15 mouse cellular contexts compared by ENCODE assay signal in the genomic region with DNA sequence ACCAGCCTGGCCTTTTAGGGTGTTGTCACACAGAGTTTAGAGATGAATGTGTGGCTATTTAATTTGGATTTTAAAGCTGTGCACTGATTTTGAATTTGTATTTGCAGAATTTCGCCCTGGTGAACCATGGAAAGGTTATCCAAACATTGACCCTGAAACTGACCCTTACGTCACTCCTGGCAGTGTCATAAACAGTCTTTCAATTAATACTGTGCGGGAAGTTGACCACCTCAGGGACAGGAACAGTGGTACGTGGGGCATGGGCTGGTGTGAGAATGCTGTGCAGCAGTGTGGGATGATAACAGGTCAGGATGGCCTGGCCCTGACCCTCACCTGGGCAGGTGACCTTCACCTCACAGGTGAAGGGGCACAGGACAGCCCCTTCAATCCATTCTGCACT. TPM values are rescaled to one million over a fixed set of nuclear protein-coding genes. Genes with fewer than 3 reads are reported as not detected.
"Had no signal": no experiment of that assay in that cellular context is flagged by ENCODE, and none has a peak within 500 bp of the region (broad histone marks: within the 10 kb centered on the region; RNA-seq: fewer than 3 reads in every experiment).

No protein-coding gene starts in this region.

- ATAC-seq: midbrain, embryonic 13.5 days; midbrain, embryonic 16.5 days had no signal

- DNase-seq: kidney, adult 18-20 months; kidney, adult 9 months; kidney, postnatal 14 days; liver, embryonic 13.5 days; lung, adult 2 months; lung, postnatal 14 days; lung, postnatal 4 days; thymus, adult 18-20 months; thymus, postnatal 36 days had no signal

- H3K27me3 ChIP-seq: limb, embryonic 13.5 days; liver, embryonic 13.5 days; midbrain, embryonic 13.5 days had no signal

- H3K27ac ChIP-seq: limb, embryonic 13.5 days; liver, embryonic 13.5 days; midbrain, embryonic 10.5 days; midbrain, embryonic 13.5 days had no signal

- H3K9ac ChIP-seq: limb, embryonic 13.5 days; liver, embryonic 13.5 days; midbrain, embryonic 13.5 days had no signal

- H3K4me3 ChIP-seq: limb, embryonic 13.5 days; liver, embryonic 13.5 days; midbrain, embryonic 10.5 days; midbrain, embryonic 13.5 days had no signal

- H3K9me3 ChIP-seq: limb, embryonic 13.5 days; liver, embryonic 13.5 days; midbrain, embryonic 10.5 days; midbrain, embryonic 13.5 days had no signal

- H3K4me1 ChIP-seq: limb, embryonic 13.5 days; liver, embryonic 13.5 days; midbrain, embryonic 10.5 days; midbrain, embryonic 13.5 days had no signal

- H3K4me2 ChIP-seq: limb, embryonic 13.5 days; liver, embryonic 13.5 days; midbrain, embryonic 13.5 days had no signal

RNA-seq across cellular contexts. Expression of a gene that starts 27.3 kb away (rescaled TPM):
- total RNA-seq: left cerebral cortex, postnatal 4 days had no signal
- polyA plus RNA-seq: neural tube, embryonic 11.5 days had no signal
